Mouse (Mus musculus) E14TG2a.4 (cell line): ENCODE results near the gene Cxcl16.

Experiments used
- CTCF ChIP-seq: conservative IDR thresholded peaks from 2 replicates; pipeline ENCODE4 v1.5.1; 2014; ENCODE audit warnings: low read length
- NANOG ChIP-seq: IDR thresholded peaks from 2 replicates; pipeline ENCODE4 v1.6.1; 2014; ENCODE audit warnings: borderline replicate concordance, low read length, mixed read lengths
- POU5F1 ChIP-seq: IDR thresholded peaks from 2 replicates; pipeline ENCODE4 v1.6.1; 2014; ENCODE audit warnings: low read length, borderline replicate concordance

- TF ChIP-seq CTCF (no peak), NANOG (no peak), POU5F1 (no peak)
These were observed 12.9 kb upstream of the Cxcl16 start for GRCm38 (mm10) chr11:70472716-70473115.
